Mouse (Mus musculus) hindbrain, embryonic 12.5 days (tissue): Measurements from ENCODE around the gene 2210010C04Rik. TPM values are rescaled to one million over a fixed set of nuclear protein-coding genes. Genes with fewer than 3 reads are reported as not detected.

Source experiments
- ATAC-seq: fragments of 200-750 bp; cut with Nextera tagmentation; 2 replicates; pipeline ENCODE4 v1.8.0; 2017; ENCODE audit warnings: moderate TSS enrichment; ENCODE audit not compliant: low FRiP score
- H3K27ac ChIP-seq: fragments of 300-500 bp; sonication (generic); 2 replicates; pipeline ENCODE4 v1.5.1; 2016; ENCODE audit warnings: mild to moderate bottlenecking
- H3K27me3 ChIP-seq: fragments of 300-500 bp; sonication (generic); 2 replicates; pipeline ENCODE4 v1.6.1; 2016; ENCODE audit warnings: mild to moderate bottlenecking
- H3K36me3 ChIP-seq: fragments of 300-500 bp; sonication (generic); 2 replicates; pipeline ENCODE4 v1.6.1; 2016; ENCODE audit warnings: mild to moderate bottlenecking
- H3K4me1 ChIP-seq: fragments of 300-500 bp; sonication (generic); 2 replicates; pipeline ENCODE4 v1.6.1; 2016
- H3K4me2 ChIP-seq: fragments of 300-500 bp; sonication (generic); replicated peaks from 2 replicates; pipeline ENCODE4 v1.6.1; 2016; ENCODE audit warnings: mild to moderate bottlenecking
- H3K4me3 ChIP-seq: fragments of 300-500 bp; sonication (generic); 2 replicates; pipeline ENCODE4 v1.5.1; 2016; ENCODE audit warnings: mild to moderate bottlenecking
- H3K9ac ChIP-seq: fragments of 300-500 bp; sonication (generic); 2 replicates; pipeline ENCODE4 v1.6.1; 2016; ENCODE audit warnings: mild to moderate bottlenecking, moderate library complexity
- H3K9me3 ChIP-seq: fragments of 300-500 bp; sonication (generic); replicated peaks from 2 replicates; pipeline ENCODE4 v1.6.1; 2016; ENCODE audit warnings: mild to moderate bottlenecking
- WGBS: fragments of 180-500 bp; shearing (Covaris S2); methylation state at CpG from one replicate; pipeline ENCODE4 v1.1.7; 2016; 5-methylcytosine and 5-hydroxymethylcytosine counted together
- polyA plus RNA-seq: library from polyadenylated mRNA; unstranded; fragments of >200 nt; fragmentation: Nextera tagmentation; extraction: Ambion mirVana; gene quantifications from 2 replicates; pipeline ENCODE4 v1.2.1, GENCODE M21; 2016

Gene 2210010C04Rik
- polyA plus RNA-seq, 1 experiment from 2014 or later = not detected

DNA sequence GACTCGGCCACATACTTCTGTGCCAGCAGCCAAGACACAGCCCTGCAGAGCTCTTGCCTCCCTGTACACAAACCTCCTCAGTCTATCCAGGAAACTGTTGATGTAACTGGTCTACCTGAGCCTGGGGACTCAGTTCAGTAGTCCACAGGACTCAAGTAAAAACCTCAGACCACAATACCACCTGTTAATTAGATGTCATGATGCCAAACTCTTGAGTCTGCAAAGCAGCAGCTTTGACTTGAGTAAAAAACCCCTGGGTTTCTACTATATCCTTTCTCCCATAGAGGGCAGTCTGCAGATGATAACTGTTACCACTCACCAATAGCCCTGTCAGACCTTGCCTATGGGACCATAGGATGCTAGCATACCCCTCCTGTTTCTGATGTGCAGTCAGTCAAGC lies 12.7 kb upstream of the 2210010C04Rik start:
- no peak for ATAC-seq
- Histone ChIP-seq H3K4me1 (no peaks in the 10 kb centered on the region), H3K9ac (no peak overlapping the region), H3K4me3 (no peak overlapping the region), H3K27me3 (no peaks in the 10 kb centered on the region), H3K4me2 (no peak overlapping the region), H3K27ac (no peak overlapping the region), H3K9me3 (no peaks in the 10 kb centered on the region), H3K36me3 (no peaks in the 10 kb centered on the region)
- 85% methylated on average over 1 of the region's 1 CpGs for WGBS

DNA sequence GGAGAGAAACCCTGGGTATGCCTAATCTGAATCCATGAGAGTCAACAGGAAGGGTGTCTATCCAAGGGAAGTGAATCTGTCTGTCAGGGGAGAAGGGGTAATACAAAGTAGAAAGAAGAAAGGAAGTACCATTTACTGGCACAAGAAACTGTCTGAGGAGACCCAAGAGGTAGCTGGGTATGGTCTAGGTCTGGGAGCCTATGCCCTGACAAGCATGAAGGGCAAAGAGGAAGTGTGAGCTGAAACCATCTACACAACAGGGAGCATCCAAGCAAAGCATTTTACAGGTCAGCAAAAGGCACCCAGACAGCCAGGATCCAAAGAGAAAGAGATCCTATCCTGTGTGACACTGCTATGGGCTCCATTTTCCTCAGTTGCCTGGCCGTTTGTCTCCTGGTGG lies 11.9 kb upstream of the 2210010C04Rik start:
- 81% methylated on average over 1 of the region's 1 CpGs for WGBS
- no peak overlapping the region for H3K4me3 ChIP-seq
- H3K9me3 ChIP-seq = no peaks in the 10 kb centered on the region
- no peak overlapping the region for H3K4me2 ChIP-seq
- ATAC-seq = no peak
- no peak overlapping the region for H3K9ac ChIP-seq
- no peaks in the 10 kb centered on the region for H3K4me1 ChIP-seq
- H3K36me3 ChIP-seq = no peaks in the 10 kb centered on the region
- H3K27me3 ChIP-seq = no peaks in the 10 kb centered on the region
- no peak overlapping the region for H3K27ac ChIP-seq

DNA sequence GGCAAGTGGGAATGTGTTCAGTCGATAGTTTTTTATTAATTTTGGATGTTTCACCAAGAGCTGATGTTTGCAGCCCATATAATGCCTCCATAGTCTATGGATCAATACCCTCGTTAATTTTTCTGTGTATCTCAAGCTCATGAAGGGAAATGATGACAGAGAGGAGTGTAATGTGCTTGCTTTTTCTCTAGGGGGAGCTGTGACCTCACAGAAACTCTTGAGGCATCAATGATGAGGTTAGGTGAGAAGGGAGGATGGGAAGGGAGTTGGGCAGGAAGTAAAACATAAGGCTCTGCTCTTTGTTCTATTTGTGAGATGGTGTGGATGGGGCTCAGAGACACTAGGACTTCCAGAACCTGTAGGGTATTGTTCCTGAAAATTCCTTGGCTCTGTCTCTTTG lies 11.2 kb upstream of the 2210010C04Rik start:
- Histone ChIP-seq H3K27ac (no peak overlapping the region), H3K9me3 (no peaks in the 10 kb centered on the region), H3K4me2 (no peak overlapping the region), H3K9ac (no peak overlapping the region), H3K36me3 (no peaks in the 10 kb centered on the region), H3K27me3 (no peaks in the 10 kb centered on the region), H3K4me3 (no peak overlapping the region), H3K4me1 (no peaks in the 10 kb centered on the region)
- 60% methylated on average over 2 of the region's 2 CpGs for WGBS
- ATAC-seq = no peak

DNA sequence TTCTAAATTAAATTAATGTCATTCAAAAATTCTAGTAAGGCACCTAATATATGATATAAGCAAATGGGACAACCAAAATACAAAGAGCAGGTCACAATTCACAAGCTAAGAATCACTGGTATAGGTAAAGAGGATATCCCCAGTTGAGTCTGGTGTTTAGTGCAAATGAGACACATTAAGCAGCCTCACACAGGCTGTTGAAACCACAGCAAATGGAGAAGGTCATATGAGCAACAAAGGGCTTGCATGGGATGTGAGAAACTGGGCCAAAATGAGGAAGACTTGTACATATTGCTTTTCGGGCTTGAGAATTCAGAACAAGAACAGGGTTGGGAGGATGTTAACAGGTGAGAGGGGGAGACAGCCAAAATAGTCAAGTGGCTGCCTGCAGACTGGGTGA lies 9.4 kb upstream of the 2210010C04Rik start:
- H3K9me3 ChIP-seq = no peaks in the 10 kb centered on the region
- H3K9ac ChIP-seq = no peak overlapping the region
- ATAC-seq = no peak
- WGBS = 96% methylated on average over 1 of the region's 1 CpGs
- no peaks in the 10 kb centered on the region for H3K27me3 ChIP-seq
- H3K4me3 ChIP-seq = no peak overlapping the region
- no peaks in the 10 kb centered on the region for H3K36me3 ChIP-seq
- H3K4me1 ChIP-seq = no peaks in the 10 kb centered on the region
- H3K27ac ChIP-seq = no peak overlapping the region
- no peak overlapping the region for H3K4me2 ChIP-seq

DNA sequence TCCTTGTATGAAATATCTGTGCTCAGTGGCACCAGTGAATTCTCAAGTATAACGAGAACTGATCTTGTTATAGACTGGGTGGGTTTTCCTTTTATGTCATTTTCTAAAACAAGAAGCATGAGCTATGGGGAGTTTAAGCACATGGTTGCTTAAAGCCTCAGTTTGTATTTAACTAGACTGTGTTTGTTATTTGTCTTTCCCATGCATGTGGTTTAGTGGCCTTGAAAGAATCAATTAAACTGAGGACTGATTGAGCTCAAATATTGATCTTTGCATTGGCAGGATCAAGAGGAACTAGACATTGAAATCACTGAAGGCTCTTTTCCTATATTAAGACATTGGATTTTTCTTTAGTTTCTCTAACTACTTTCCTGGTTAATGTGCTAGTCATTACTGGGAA lies 9.0 kb upstream of the 2210010C04Rik start:
- no peak overlapping the region for H3K9ac ChIP-seq
- no peaks in the 10 kb centered on the region for H3K36me3 ChIP-seq
- ATAC-seq = no peak
- H3K9me3 ChIP-seq = no peaks in the 10 kb centered on the region
- no peak overlapping the region for H3K4me3 ChIP-seq
- no peak overlapping the region for H3K27ac ChIP-seq
- 84% methylated on average over 1 of the region's 1 CpGs for WGBS
- no peaks in the 10 kb centered on the region for H3K4me1 ChIP-seq
- no peaks in the 10 kb centered on the region for H3K27me3 ChIP-seq
- no peak overlapping the region for H3K4me2 ChIP-seq

DNA sequence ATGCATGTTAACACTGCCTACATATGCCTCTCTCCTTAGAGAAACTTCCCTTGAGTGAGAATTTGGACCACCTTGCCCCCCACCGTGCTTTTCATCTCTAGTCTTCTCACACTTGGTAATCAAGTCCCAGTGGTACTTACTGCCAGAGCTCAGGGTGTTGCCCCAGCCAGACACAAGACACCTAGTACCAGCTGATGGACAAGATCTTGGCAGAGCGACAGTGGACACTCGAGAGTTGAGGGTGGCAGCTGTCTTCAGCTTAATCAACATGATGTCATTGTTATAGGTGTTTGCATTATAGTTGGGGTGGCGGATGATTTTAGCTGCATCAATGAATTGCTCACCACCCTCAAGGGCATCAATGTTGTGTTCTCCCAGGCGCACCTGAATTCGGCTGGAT lies 2.5 kb downstream of the 2210010C04Rik start:
- 83% methylated on average over 6 of the region's 6 CpGs for WGBS
- Histone ChIP-seq H3K4me1 (no peaks in the 10 kb centered on the region), H3K36me3 (no peaks in the 10 kb centered on the region), H3K27me3 (no peaks in the 10 kb centered on the region), H3K27ac (no peak overlapping the region), H3K4me3 (no peak overlapping the region), H3K9ac (no peak overlapping the region), H3K4me2 (no peak overlapping the region), H3K9me3 (no peaks in the 10 kb centered on the region)
- ATAC-seq = no peak

DNA sequence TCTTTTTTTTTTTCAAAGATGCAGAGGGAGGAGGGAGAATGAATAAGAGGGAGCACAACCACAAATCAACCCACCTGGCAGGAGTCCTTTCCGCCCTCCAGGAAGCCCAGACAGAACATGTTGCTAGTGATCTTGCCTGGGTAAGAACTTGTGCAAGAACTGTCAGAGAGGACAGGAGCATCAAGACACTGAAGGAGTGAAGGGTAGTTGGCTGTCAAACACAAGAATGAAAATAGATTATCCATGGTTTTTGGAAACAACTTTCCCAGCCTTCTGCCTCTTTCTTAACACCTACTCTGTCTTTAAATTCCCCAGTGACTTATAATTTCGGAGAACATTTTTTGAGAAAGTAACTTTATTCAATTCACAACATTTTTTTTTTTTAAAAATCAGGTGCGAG lies 3.1 kb downstream of the 2210010C04Rik start:
- Histone ChIP-seq H3K27ac (no peak overlapping the region), H3K4me2 (no peak overlapping the region), H3K4me1 (no peaks in the 10 kb centered on the region), H3K27me3 (no peaks in the 10 kb centered on the region), H3K9me3 (no peaks in the 10 kb centered on the region), H3K4me3 (no peak overlapping the region), H3K9ac (no peak overlapping the region), H3K36me3 (no peaks in the 10 kb centered on the region)
- WGBS = 88% methylated on average over 3 of the region's 3 CpGs
- no peak for ATAC-seq

DNA sequence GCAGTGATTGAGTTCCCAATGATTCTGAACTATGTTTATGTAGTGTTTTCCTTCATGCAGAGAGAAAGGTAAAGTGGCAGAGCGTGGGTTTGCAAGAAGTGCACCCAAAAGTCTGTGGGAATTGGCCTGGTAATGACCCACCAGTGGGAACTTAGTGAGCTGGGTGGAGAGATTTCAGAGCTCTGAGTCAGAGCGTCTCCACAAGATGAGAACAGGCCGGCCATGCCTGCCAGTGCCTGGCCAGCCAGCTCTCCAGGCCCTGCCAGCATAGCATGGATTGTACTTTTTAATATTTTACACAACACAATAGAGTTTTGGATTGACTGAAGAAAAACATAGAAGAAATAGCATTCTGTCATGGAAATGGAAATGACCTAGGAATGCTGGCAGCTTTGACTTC lies 4.5 kb downstream of the 2210010C04Rik start:
- Histone ChIP-seq H3K36me3 (no peaks in the 10 kb centered on the region), H3K4me3 (no peak overlapping the region), H3K9ac (no peak overlapping the region), H3K9me3 (no peaks in the 10 kb centered on the region), H3K27ac (no peak overlapping the region), H3K27me3 (no peaks in the 10 kb centered on the region), H3K4me2 (no peak overlapping the region), H3K4me1 (no peaks in the 10 kb centered on the region)
- WGBS = 91% methylated on average over 3 of the region's 3 CpGs
- no peak for ATAC-seq

DNA sequence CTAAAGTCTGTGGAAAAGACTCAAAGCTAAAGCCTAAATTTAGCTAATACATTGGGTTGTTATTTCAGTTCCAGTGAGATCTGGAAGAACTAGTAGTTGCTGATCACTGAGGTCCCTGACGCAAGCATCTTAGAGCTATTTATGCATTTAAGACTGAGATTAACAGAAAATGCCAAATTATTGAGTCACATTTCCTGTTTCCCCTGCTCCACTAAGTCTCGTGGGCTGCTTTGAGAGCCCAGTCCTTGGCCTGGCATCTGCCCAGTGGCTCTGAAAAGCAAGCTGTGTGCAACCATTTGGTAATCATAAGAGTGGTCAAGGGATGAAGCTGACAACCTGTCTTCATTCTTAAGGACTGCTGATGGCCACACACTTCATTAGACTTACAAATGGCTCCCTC lies 8.3 kb downstream of the 2210010C04Rik start:
- H3K9me3 ChIP-seq = no peaks in the 10 kb centered on the region
- H3K27me3 ChIP-seq = no peaks in the 10 kb centered on the region
- no peak for ATAC-seq
- H3K4me1 ChIP-seq = no peaks in the 10 kb centered on the region
- no peaks in the 10 kb centered on the region for H3K36me3 ChIP-seq
- H3K4me2 ChIP-seq = no peak overlapping the region
- H3K27ac ChIP-seq = no peak overlapping the region
- WGBS = 57% methylated on average over 2 of the region's 2 CpGs
- no peak overlapping the region for H3K4me3 ChIP-seq
- no peak overlapping the region for H3K9ac ChIP-seq

DNA sequence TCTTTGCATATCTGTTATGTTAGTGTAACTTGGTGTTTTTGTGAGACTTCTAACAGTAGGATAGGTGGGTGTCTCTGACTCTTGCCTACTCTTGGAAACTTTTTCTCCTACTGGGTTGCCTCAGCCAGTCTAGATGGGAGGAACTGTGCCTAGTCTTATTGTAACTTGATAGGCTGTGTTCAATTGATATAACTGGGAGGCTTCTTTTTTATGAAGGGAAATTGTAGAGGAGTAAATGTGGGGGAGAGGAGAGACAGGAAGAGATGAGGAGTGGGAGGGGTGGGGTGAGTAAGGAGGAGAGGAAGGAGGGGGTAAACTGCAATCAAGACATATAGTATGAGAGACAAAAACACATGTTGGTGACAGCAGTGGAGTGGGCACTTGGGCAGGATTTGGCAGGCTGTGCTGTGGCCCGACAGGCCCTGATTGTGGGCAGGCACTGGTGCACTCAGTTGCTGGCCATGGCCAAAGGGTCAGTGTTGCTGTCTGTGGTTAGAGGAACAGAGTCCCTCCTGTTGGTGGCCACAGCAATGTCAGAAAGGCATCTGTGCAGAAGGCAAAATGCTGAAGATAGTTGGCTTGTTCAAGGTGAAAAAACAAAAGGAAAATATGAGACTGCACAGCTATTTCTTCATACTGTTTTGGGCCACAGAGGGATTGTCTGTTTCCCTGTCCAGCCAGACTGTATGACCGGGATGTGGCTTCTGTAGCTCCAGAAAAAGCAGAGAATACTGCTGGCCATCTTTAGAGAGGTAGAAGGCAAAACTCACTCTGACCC lies 9.2 kb downstream of the 2210010C04Rik start:
- Histone ChIP-seq H3K36me3 (no peaks in the 10 kb centered on the region), H3K27me3 (no peaks in the 10 kb centered on the region), H3K4me1 (no peaks in the 10 kb centered on the region), H3K4me2 (no peak overlapping the region), H3K27ac (no peak overlapping the region), H3K9ac (no peak overlapping the region), H3K9me3 (no peaks in the 10 kb centered on the region), H3K4me3 (no peak overlapping the region)
- 72% methylated on average over 2 of the region's 2 CpGs for WGBS
- ATAC-seq = no peak

DNA sequence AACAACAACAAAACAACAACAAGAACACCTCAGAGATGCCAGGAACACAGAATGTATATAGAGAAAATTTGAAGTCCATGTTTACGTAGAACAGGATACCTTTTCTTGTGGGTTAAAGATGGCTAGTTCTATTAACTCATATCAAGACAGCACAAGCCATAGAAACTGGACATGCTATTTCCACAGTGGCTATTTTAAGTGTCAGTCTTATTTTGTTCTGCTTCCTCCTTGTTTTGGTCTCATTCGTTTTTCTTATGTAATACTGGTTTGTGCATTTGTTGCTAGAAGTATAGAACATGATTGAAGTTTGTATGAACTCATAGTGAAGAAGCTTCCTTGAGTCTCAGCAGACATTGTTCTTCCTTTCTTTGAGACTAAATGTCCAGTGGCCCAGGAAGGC lies 16.2 kb downstream of the 2210010C04Rik start:
- WGBS = 78% methylated on average over 2 of the region's 2 CpGs
- no peak overlapping the region for H3K27ac ChIP-seq
- no peak overlapping the region for H3K9ac ChIP-seq
- no peak overlapping the region for H3K4me2 ChIP-seq
- H3K4me1 ChIP-seq = no peaks in the 10 kb centered on the region
- H3K4me3 ChIP-seq = no peak overlapping the region
- no peak for ATAC-seq
- H3K27me3 ChIP-seq = no peaks in the 10 kb centered on the region
- no peaks in the 10 kb centered on the region for H3K36me3 ChIP-seq
- no peaks in the 10 kb centered on the region for H3K9me3 ChIP-seq

DNA sequence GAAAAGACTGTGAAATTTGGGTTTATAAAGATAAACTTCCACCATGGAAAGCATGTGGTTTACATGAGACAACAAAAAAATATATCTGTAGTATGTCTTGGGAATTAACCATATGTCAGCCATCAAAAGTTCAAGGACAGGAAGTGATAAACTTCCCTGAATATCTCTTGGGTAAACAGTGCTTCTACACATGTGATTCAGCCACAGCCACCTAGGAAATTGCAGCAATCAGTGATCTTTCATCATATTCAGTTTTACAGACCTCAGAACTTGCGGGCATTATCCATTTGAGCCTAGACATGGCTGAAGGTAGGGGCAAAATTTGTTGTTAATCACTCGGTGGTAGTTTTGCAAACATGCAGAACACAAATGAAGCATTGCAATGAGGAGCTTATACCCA lies 16.7 kb downstream of the 2210010C04Rik start:
- Histone ChIP-seq H3K9ac (no peak overlapping the region), H3K9me3 (no peaks in the 10 kb centered on the region), H3K4me3 (no peak overlapping the region), H3K4me2 (no peak overlapping the region), H3K4me1 (no peaks in the 10 kb centered on the region), H3K36me3 (no peaks in the 10 kb centered on the region), H3K27me3 (no peaks in the 10 kb centered on the region), H3K27ac (no peak overlapping the region)
- WGBS = 77% methylated on average over 2 of the region's 2 CpGs
- no peak for ATAC-seq

DNA sequence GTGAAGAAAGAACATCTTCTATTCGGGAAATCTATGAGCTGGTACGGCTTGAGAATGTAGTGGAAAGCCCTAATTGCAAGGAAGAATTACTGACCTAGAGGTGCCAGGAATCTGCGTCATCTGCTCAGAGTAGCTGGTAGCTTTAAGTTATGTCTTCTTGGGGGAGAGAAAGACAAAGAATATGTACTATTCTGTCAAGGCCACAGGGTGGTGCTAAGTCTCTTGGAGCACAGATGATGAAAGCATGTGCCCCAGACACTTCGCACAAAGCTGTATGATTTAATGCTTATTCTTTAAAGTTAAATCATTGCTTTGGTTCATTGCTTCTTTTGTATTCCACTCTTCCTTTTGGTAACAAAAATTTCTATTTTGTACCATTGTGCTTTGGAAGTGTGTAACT lies 20.2 kb downstream of the 2210010C04Rik start:
- Histone ChIP-seq H3K4me1 (no peaks in the 10 kb centered on the region), H3K27me3 (no peaks in the 10 kb centered on the region), H3K9ac (no peak overlapping the region), H3K9me3 (no peaks in the 10 kb centered on the region), H3K4me3 (no peak overlapping the region), H3K27ac (no peak overlapping the region), H3K4me2 (no peak overlapping the region), H3K36me3 (no peaks in the 10 kb centered on the region)
- WGBS = 72% methylated on average over 4 of the region's 4 CpGs
- no peak for ATAC-seq
